Mouse (Mus musculus): ENCODE measurements around the gene Tomm6.

GRCm38 (mm10) chr17:47676581-47676980 lies 11.6 kb downstream of the Tomm6 start:
- peak; percentile 49 for TF ChIP-seq CTCF (IDR thresholded peaks at IDR 0.05; ENCODE audit: control insufficient read depth, insufficient read depth, low read length)
- TF ChIP-seq POLR2A (IDR thresholded peaks at IDR 0.05; ENCODE audit: borderline replicate concordance, control insufficient read depth, low read depth, low read length) = no peak
